Mouse (Mus musculus): ENCODE measurements around the gene Hmgcr.

Hmgcr gene

GRCm38 (mm10) chr13:96670406-96671077 lies at the start of gene Hmgcr:
TSS of gene Hmgcr (minus strand) at chr13:96670936.
- DNase-seq (ENCODE audit: low spot score): peak; percentile 97

DNA sequence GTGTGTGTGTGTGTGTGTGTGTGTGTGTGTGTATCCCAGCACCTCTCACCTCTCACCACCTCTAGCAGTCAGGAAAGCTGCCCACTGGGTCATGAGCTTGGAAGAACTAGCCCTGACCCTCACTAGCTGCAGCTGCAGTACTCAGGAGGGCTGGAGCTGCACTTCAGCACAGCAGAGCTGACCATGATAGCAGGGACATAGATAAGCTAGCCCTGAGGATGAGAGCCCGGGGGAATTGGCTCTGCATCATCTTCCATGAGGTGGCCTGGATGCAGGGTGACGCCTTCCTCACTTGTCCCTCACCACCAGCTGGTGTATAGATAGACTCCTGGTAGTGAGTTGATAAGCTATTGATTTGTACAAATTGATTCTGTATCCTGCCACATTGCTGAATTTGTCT lies 49.3 kb upstream of the Hmgcr start:
- DNase-seq (ENCODE audit: low spot score): no peak

- no peak for DNase-seq (ENCODE audit: low spot score)
Measured at GRCm38 (mm10) chr13:96717821-96718220, 47.1 kb upstream of the Hmgcr start.

GRCm38 (mm10) chr13:96716311-96716710 lies 45.6 kb upstream of the Hmgcr start:
- DNase-seq (ENCODE audit: low spot score): no peak

- no peak for DNase-seq (ENCODE audit: low spot score)
Measured at GRCm38 (mm10) chr13:96709269-96710233, 38.8 kb upstream of the Hmgcr start.

DNA sequence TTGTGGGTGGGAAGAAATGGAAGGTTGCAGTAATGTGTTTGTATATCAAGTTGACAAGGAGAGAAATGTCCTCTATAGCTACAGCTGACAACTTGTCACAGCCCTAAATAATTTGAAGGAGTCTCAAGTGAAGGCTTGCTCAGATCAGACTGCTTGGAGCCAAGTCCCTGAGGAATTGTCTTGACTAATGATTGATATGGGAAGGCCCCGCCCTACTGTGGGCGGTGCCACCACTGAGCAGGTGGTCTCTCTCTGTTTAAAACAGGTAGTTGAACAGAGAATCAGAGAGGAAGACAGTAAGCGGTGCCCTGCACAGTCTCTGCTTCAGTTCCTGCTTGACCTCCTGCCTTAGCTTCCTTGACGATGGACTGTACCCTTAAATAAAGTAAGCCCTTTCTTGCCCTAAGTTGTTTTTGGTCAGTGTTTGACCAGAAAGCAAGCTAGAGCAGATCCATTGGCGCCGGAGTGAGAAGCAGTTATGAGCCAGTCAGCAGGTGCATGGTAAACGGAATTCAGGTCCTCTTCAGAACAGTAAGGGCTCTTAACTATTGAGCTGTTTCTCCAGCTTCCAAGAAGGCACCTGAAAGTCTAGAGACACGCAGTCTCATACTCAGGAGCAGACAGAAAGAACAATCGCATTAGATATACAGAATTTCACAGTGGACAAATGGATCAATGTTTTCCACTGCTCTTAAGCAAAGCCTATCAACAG lies 32.0 kb upstream of the Hmgcr start:
- DNase-seq (ENCODE audit: low spot score): no peak

GRCm38 (mm10) chr13:96697805-96698586 lies 27.3 kb upstream of the Hmgcr start:
- peak; percentile 11 for DNase-seq (ENCODE audit: low spot score)

GRCm38 (mm10) chr13:96695428-96695827 lies 24.7 kb upstream of the Hmgcr start:
- DNase-seq (ENCODE audit: low spot score): no peak

GRCm38 (mm10) chr13:96689901-96690300 lies 19.2 kb upstream of the Hmgcr start:
- no peak for DNase-seq (ENCODE audit: low spot score)

- DNase-seq (ENCODE audit: low spot score): no peak
Measured at GRCm38 (mm10) chr13:96687261-96687660, 16.5 kb upstream of the Hmgcr start.

DNA sequence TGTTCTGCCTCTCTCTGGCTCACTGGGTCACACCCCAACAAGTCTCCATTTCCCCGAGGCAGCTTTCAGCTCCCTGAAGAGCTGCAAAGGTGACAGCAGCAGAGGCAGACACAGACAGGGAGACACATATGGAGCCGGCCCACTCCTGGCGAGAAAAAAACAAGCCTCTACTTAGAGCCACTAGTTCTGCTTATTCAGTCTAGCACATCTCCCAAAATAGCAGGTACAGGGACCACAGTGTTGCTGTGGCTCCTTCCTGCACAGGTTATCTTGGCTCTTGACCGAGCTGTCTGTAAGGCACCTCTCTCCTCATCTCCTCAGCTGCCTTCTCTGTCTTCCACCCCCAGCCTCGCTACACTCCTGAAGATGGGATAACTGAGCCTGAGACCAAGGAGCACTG lies 14.0 kb upstream of the Hmgcr start:
- no peak for DNase-seq (ENCODE audit: low spot score)

GRCm38 (mm10) chr13:96681088-96681620 lies 10.4 kb upstream of the Hmgcr start:
- no peak for DNase-seq (ENCODE audit: low spot score)

DNA sequence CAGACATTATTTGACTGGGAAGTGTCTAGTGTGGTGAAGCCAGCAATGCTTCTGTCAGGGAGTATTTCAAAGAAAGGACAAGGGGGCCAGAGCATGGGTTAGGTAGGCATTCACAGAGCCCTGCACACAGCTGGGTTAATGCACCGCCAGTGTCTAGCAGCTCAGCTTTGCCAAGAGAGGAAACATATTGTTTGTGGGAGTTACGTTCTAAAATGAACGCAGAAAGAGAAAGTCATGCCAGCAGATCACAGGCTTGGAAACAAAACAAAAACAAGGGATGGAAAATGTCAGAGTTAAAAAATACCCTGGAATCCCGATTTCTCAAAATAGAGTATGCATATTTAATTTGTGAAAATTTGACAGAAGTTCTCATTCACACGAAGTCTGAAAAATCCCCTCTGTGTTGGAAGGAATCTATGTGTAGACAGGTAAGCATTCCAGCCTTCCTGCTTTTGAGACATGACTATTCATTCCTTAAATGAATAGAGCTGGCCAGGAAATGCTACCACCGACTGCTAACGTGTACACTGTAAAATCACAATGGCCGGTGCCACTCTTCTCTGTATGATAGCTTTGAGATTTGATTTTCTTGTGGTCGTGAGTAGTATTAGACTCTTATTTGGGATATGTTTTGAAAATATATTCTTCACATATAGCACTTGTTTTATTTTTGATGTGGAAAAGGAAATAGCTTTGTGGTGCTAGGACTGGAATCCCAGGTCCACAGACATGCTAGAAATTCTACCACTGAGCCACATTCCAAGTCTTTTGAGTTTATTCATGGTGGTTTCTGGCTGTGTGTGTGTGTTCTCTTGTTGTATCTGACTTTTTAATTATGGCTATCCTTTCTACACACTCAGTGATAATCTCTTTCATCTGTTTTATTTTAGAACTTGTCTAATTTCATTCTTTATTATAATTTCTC lies 9.7 kb upstream of the Hmgcr start:
- DNase-seq (ENCODE audit: low spot score): no peak

DNA sequence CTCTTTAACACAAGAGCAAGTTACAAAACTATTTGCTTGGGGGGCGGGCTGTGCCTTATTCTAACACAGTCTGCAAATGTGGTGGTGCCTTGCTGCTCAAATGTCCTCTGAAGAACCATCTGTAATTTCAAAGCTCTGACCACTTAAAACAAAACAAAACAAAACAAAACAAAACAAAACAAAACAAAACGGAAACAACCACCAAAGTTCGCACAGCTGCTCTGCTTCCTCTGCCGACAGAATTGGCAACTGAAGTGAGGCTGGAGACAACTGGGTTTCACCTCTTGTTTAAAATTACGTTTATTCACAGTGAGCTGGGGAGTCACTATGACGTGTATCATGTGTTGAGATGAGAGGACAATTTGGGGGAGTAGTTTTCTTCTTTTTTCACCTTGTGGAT lies 7.9 kb upstream of the Hmgcr start:
- no peak for DNase-seq (ENCODE audit: low spot score)

- no peak for DNase-seq (ENCODE audit: low spot score)
Measured at GRCm38 (mm10) chr13:96677071-96677470, 6.3 kb upstream of the Hmgcr start.

DNA sequence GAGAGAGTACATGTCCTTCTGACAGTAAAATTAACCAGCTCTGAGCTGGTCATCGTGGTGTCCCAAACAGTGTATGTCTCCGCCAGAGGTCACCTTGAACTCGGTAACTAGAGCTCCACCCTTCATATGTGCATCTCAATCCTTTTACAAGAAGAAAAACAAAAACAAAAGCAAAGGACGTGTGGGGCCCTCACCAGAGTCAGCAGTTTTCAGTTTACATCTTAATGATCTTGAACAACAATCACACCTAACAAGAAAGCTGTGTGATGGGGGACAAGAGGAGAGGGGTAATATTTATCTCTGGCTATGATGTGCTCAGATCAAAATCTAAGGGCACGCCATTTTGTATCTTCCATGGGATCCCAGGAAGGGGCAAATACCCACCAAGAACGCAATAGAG lies 5.0 kb upstream of the Hmgcr start:
- DNase-seq (ENCODE audit: low spot score): no peak

- no peak for DNase-seq (ENCODE audit: low spot score)
Measured at GRCm38 (mm10) chr13:96673817-96674216, 3.1 kb upstream of the Hmgcr start.

GRCm38 (mm10) chr13:96672276-96672675 lies 1.5 kb upstream of the Hmgcr start:
- no peak for DNase-seq (ENCODE audit: low spot score)

DNA sequence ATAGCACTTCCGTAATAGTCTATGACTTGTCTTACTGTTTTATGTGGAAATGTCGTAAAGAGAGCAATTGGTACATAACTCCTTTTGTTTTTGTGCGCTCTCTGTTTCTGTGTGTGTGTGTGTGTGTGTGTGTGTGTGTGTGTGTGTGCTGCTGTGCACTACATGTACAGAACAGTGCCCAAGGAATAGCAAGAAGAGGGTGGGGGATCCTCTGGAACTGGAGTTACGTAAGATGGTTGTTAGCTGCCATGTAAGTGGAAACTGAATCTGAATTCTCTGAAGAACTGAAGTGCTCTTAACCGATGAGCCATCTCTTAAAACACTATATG lies 1.1 kb upstream of the Hmgcr start:
- DNase-seq (ENCODE audit: low spot score): no peak

- peak; percentile 53 for DNase-seq (ENCODE audit: low spot score)
Measured at GRCm38 (mm10) chr13:96671078-96671905, 556 bp upstream of the Hmgcr start.
